Mouse (Mus musculus): ENCODE results near the gene Syndig1. TPM values are rescaled to one million over a fixed set of nuclear protein-coding genes. Genes with fewer than 3 reads are reported as not detected.

Gene Syndig1
- total and polyA plus RNA-seq, 3 experiments = not detected

- Histone ChIP-seq H3K4me3 (ENCODE audit: control insufficient read depth in 1 of 2, insufficient read depth in 1 of 2, low read depth in 2 of 2, low read length in 2 of 2) (no peak overlapping the region), H3K27ac (ENCODE audit: control insufficient read depth, low read depth, low read length) (no peak overlapping the region), H3K27me3 (ENCODE audit: control insufficient read depth in 1 of 2, insufficient read depth in 2 of 2, low read length in 2 of 2) (no peaks in the 10 kb centered on the region), H3K36me3 (ENCODE audit: control insufficient read depth in 1 of 2, insufficient read depth in 2 of 2, low read length in 2 of 2) (no peaks in the 10 kb centered on the region), H3K9me3 (replicated peaks; ENCODE audit: insufficient read depth, low read length) (no peaks in the 10 kb centered on the region), H3K4me1 (ENCODE audit: control insufficient read depth in 1 of 2, insufficient read depth in 2 of 2, low read length in 2 of 2) (no peaks in the 10 kb centered on the region), H3K79me2 (ENCODE audit: control insufficient read depth, insufficient read depth, low read length, poor library complexity) (no peaks in the 10 kb centered on the region), H3K9ac (ENCODE audit: control insufficient read depth, low read depth, low read length, poor library complexity, severe bottlenecking) (no peak overlapping the region)
- TF ChIP-seq ZMIZ1 (IDR thresholded peaks at IDR 0.05; ENCODE audit: low read depth, low read length) (no peak), TBP (IDR thresholded peaks at IDR 0.05; ENCODE audit: low read depth, low read length) (no peak), RAD21 (IDR thresholded peaks at IDR 0.05; ENCODE audit: low read depth, low read length) (no peak), MYB (IDR thresholded peaks at IDR 0.05; ENCODE audit: low read depth, low read length) (no peak)
- no peak for DNase-seq (ENCODE audit: low read depth, low spot score)
Measured at GRCm38 (mm10) chr2:150016303-150016702, 187.3 kb downstream of the Syndig1 start.

- Histone ChIP-seq H3K4me1 (ENCODE audit: control insufficient read depth in 1 of 2, insufficient read depth in 2 of 2, low read length in 2 of 2) (no peaks in the 10 kb centered on the region), H3K79me2 (ENCODE audit: control insufficient read depth, insufficient read depth, low read length, poor library complexity) (no peaks in the 10 kb centered on the region), H3K27ac (ENCODE audit: control insufficient read depth, low read depth, low read length) (no peak overlapping the region), H3K36me3 (ENCODE audit: control insufficient read depth in 1 of 2, insufficient read depth in 2 of 2, low read length in 2 of 2) (no peaks in the 10 kb centered on the region), H3K4me3 (ENCODE audit: control insufficient read depth in 1 of 2, insufficient read depth in 1 of 2, low read depth in 2 of 2, low read length in 2 of 2) (no peak overlapping the region), H3K9ac (ENCODE audit: control insufficient read depth, low read depth, low read length, poor library complexity, severe bottlenecking) (no peak overlapping the region), H3K9me3 (replicated peaks; ENCODE audit: insufficient read depth, low read length) (no peaks in the 10 kb centered on the region), H3K27me3 (ENCODE audit: control insufficient read depth in 1 of 2, insufficient read depth in 2 of 2, low read length in 2 of 2) (no peaks in the 10 kb centered on the region)
- no peak for DNase-seq (ENCODE audit: low read depth, low spot score)
- TF ChIP-seq ZKSCAN1 (IDR thresholded peaks at IDR 0.05; ENCODE audit: low read depth, low read length) = no peak
- no peak for TF ChIP-seq CHD1 (IDR thresholded peaks at IDR 0.05; ENCODE audit: low read depth, low read length)
- TF ChIP-seq TBP (IDR thresholded peaks at IDR 0.05; ENCODE audit: low read depth, low read length) = no peak
- TF ChIP-seq ELF1 (IDR thresholded peaks at IDR 0.05; ENCODE audit: low read depth, low read length) = no peak
- no peak for TF ChIP-seq EP300 (IDR thresholded peaks at IDR 0.05; ENCODE audit: low read depth in 1 of 2, low read length in 2 of 2)
- TF ChIP-seq UBTF (IDR thresholded peaks at IDR 0.05; ENCODE audit: borderline replicate concordance, insufficient read depth, low read depth, low read length) = no peak
- TF ChIP-seq KAT2A (conservative IDR thresholded peaks at IDR 0.05; ENCODE audit: low read depth, low read length) = no peak
- TF ChIP-seq MAZ (IDR thresholded peaks at IDR 0.05; ENCODE audit: low read depth, low read length) = no peak
- no peak for TF ChIP-seq USF1 (IDR thresholded peaks at IDR 0.05; ENCODE audit: low read depth, low read length)
- no peak for TF ChIP-seq ZNF384 (IDR thresholded peaks at IDR 0.05; ENCODE audit: low read depth, low read length)
- no peak for TF ChIP-seq BHLHE40 (IDR thresholded peaks at IDR 0.05; ENCODE audit: borderline replicate concordance, low read depth, low read length)
- no peak for TF ChIP-seq POLR2AphosphoS2 (IDR thresholded peaks at IDR 0.05; ENCODE audit: low read length)
- TF ChIP-seq GABPA (IDR thresholded peaks at IDR 0.05; ENCODE audit: low read depth, low read length) = no peak
- TF ChIP-seq USF2 (IDR thresholded peaks at IDR 0.05; ENCODE audit: borderline replicate concordance in 1 of 2, insufficient read depth in 1 of 2, low read depth in 1 of 2, low read length in 2 of 2) = no peak
Measured at GRCm38 (mm10) chr2:150020706-150021105, 191.7 kb downstream of the Syndig1 start.
